Mouse (Mus musculus) urinary bladder, postnatal 10 days (tissue): ENCODE results near the gene Taok2.
"Not testable (repeated sequence)": the region's sequence is repeated elsewhere in the genome, so short reads cannot be mapped to it uniquely, and the experiment has no call there.

ENCODE experiments used
- DNase-seq: peaks from one replicate; pipeline ENCODE4 v3.0.0; 2022; ENCODE audit warnings: low spot score

Taok2 gene

GRCm38 (mm10) chr7:126884286-126885164 is at the start of gene Taok2:
Gene Taok2, minus strand, starts transcription at chr7:126884703.
- DNase-seq: peak; percentile 94

- DNase-seq: no peak
Observed at GRCm38 (mm10) chr7:126932652-126933051, 48.1 kb upstream of the Taok2 start.

- no peak for DNase-seq
Observed at GRCm38 (mm10) chr7:126929046-126929445, 44.5 kb upstream of the Taok2 start.

- DNase-seq: peak; percentile 62
Observed at GRCm38 (mm10) chr7:126928384-126929037, 44.0 kb upstream of the Taok2 start, which contains the start of gene Kctd13. Gene Kctd13, plus strand, starts transcription at chr7:126928879.

GRCm38 (mm10) chr7:126926299-126926698 is 41.8 kb upstream of the Taok2 start:
- DNase-seq: no peak

GRCm38 (mm10) chr7:126923999-126924398 is 39.5 kb upstream of the Taok2 start:
- no peak for DNase-seq

GRCm38 (mm10) chr7:126922624-126923060 is 38.1 kb upstream of the Taok2 start, which contains the start of gene Tmem219:
Gene Tmem219, minus strand, starts transcription at chr7:126922917.
- no peak for DNase-seq

- no peak for DNase-seq
Observed at GRCm38 (mm10) chr7:126921563-126921962, 37.1 kb upstream of the Taok2 start.

GRCm38 (mm10) chr7:126919973-126920372 is 35.5 kb upstream of the Taok2 start:
- no peak for DNase-seq

GRCm38 (mm10) chr7:126918356-126918755 is 33.9 kb upstream of the Taok2 start:
- DNase-seq: not testable (repeated sequence)

GRCm38 (mm10) chr7:126914844-126915243 is 30.3 kb upstream of the Taok2 start:
- no peak for DNase-seq

GRCm38 (mm10) chr7:126905590-126905989 is 21.1 kb upstream of the Taok2 start:
- no peak for DNase-seq

GRCm38 (mm10) chr7:126899781-126900180 is 15.3 kb upstream of the Taok2 start:
- not testable (repeated sequence) for DNase-seq

- peak; percentile 97 for DNase-seq
Observed at GRCm38 (mm10) chr7:126898102-126898990, 13.8 kb upstream of the Taok2 start.

GRCm38 (mm10) chr7:126897390-126898101 is 13.0 kb upstream of the Taok2 start:
- DNase-seq: no peak

- no peak for DNase-seq
Observed at GRCm38 (mm10) chr7:126896912-126897311, 12.4 kb upstream of the Taok2 start.

- no peak for DNase-seq
Observed at GRCm38 (mm10) chr7:126888852-126889251, 4.3 kb upstream of the Taok2 start.

- no peak for DNase-seq
Observed at GRCm38 (mm10) chr7:126887281-126887680, 2.8 kb upstream of the Taok2 start.

- no peak for DNase-seq
Observed at GRCm38 (mm10) chr7:126883731-126884181, 747 bp downstream of the Taok2 start.

- no peak for DNase-seq
Observed at GRCm38 (mm10) chr7:126881040-126881439, 3.5 kb downstream of the Taok2 start.

GRCm38 (mm10) chr7:126877239-126877638 is 7.3 kb downstream of the Taok2 start:
- DNase-seq: no peak
